Mouse (Mus musculus) CH12.LX (cell line): Measurements from ENCODE around the gene Asphd1.

ENCODE experiments used
- CTCF ChIP-seq, 2 experiments: IDR thresholded peaks in 1 of 2; conservative IDR thresholded peaks in 1 of 2; 2 replicates each; pipeline ENCODE4 v1.5.1; 2011 to 2012; ENCODE audit warnings: low read depth in 2 of 2, low read length in 2 of 2, improper control_type of control experiment in 1 of 2, inconsistent platforms in 1 of 2, mild to moderate bottlenecking in 1 of 2, moderate library complexity in 1 of 2
- ELF1 ChIP-seq: IDR thresholded peaks from 2 replicates; pipeline ENCODE4 v1.6.1; 2014; ENCODE audit warnings: low read depth, mild to moderate bottlenecking, inconsistent platforms, low read length, improper control_type of control experiment
- NRF1 ChIP-seq: IDR thresholded peaks from 2 replicates; pipeline ENCODE4 v1.6.1; 2014; ENCODE audit warnings: low read depth, mild to moderate bottlenecking, inconsistent platforms, low read length, improper control_type of control experiment, moderate library complexity
- POLR2A ChIP-seq: IDR thresholded peaks from 2 replicates; pipeline ENCODE4 v1.6.1; 2011; ENCODE audit warnings: low read depth, mild to moderate bottlenecking, improper control_type of control experiment, low read length
- ZKSCAN1 ChIP-seq: IDR thresholded peaks from 2 replicates; pipeline ENCODE4 v1.6.1; 2012; ENCODE audit warnings: low read depth, inconsistent platforms, low read length, improper control_type of control experiment, borderline replicate concordance

DNA sequence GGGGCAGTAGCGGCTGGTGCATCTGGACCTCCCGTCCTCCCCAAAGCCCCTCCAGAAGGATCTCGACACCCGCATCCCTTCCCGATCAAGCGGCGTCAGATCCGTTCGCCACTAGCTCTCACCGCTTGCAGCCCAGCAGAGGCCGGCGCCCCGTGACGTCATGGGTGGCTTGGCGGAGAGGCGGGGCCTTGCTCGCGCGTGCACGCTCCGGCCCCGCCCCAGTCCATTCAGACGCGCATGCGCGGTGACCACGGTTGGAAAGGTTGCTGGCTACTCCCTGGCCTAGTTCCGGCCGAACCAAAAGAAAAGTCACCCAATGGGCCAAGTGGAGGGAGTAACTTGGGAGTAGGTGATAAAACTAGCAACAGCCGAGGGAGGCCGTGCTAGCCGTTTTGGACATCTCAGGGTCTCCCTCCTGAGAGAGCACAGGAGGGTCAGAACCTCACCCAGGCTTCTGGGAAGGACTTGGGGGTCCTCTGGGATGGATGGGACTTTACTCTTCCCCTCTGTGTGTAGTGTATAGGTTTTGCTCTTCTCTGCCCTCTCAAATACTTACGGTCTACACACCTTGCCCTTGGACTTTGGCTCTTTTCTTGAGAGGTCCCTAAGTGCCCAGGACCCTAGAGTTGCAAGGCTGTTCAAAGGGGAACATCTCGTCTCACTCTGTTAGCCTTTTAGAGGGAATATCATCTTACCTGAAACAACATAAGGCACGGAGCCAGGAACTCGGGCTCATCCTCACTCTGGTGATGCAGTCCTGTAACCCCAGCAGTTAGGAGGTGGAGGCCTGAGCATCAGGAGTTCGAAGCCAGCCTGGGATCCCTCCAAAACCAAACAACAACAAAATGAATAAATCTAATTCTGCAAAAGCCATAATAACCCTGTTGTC is 51.0 kb downstream of the Asphd1 start:
- no peak for TF ChIP-seq ZKSCAN1
- no peak for TF ChIP-seq CTCF (conservative IDR thresholded peaks at IDR 0.05 in 1 of 2, IDR thresholded peaks at IDR 0.05 in 1 of 2; ENCODE audit: low read depth in 2 of 2, low read length in 2 of 2)
- TF ChIP-seq NRF1 = peak; percentile 99
- TF ChIP-seq POLR2A = peak; percentile 77
- TF ChIP-seq ELF1 = 0 out of 2 replicates have a peak, but pooled peaks have one; percentile 50
